Mouse (Mus musculus): ENCODE measurements around the gene Ccdc142.

DNA sequence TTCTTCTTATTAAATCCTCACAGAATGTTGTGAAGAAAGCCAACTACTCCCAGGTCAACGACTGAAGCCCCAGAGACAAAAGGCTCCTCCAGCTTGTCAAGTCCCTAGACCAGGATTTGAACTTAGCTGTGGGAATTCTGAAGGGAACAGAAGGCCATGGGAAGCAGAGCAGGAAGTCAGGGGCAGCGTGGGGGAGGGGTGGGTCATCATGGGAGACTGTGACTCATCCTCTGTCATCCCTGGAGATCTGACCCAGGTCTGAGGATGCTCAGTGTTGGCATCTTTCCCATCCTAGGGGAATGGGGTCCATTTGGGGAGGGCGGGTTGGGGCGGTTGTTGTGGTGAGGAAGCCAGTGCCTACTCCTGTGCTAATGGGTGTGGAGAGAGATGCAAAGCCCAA lies 40.2 kb downstream of the Ccdc142 start:
- no peak for TF ChIP-seq POLR2A (IDR thresholded peaks at IDR 0.05; ENCODE audit: insufficient read length, low read depth)
- TF ChIP-seq E2F4 (IDR thresholded peaks at IDR 0.05; ENCODE audit: insufficient read depth): no peak
- no peak for TF ChIP-seq USF1 (IDR thresholded peaks at IDR 0.05; ENCODE audit: low read depth)
- TF ChIP-seq CEBPB (IDR thresholded peaks at IDR 0.05; ENCODE audit: insufficient read depth, poor library complexity, severe bottlenecking): no peak
- no peak for TF ChIP-seq TCF12 (IDR thresholded peaks at IDR 0.05; ENCODE audit: insufficient read depth, poor library complexity, severe bottlenecking)
- peak; percentile 11 for TF ChIP-seq POLR2AphosphoS2 (IDR thresholded peaks at IDR 0.05; ENCODE audit: insufficient read length, low read depth)
- no peak for TF ChIP-seq MYOG (IDR thresholded peaks at IDR 0.05; ENCODE audit: control insufficient read depth in 1 of 3, insufficient read depth in 1 of 3, insufficient read length in 2 of 3, low read depth in 2 of 3)
- no peak for TF ChIP-seq MAX (IDR thresholded peaks at IDR 0.05; ENCODE audit: low read depth)
- no peak for TF ChIP-seq TCF3 (IDR thresholded peaks at IDR 0.05; ENCODE audit: insufficient read length, low read depth)
- no peak for TF ChIP-seq MYOD1 (IDR thresholded peaks at IDR 0.05; ENCODE audit: control insufficient read depth in 1 of 3, insufficient read length in 2 of 3, low read depth in 2 of 3)
- TF ChIP-seq REST (IDR thresholded peaks at IDR 0.05; ENCODE audit: insufficient read depth, insufficient read length): no peak
